ENCODE assay signal across 10 mouse cellular contexts in genomic region chr9:40423427-40423867, GRCm38 (mm10).
DNase-seq lines count a peak whose midpoint lies in the region; ATAC-seq and TF ChIP-seq lines count a peak whose summit lies in the region.
"Had no signal": no experiment of that assay in that cellular context is flagged by ENCODE, and none has a peak within 500 bp of the region (broad histone marks: within the 10 kb centered on the region; RNA-seq: fewer than 3 reads in every experiment).

No protein-coding gene starts in this region.

- no peak for TF ChIP-seq POLR2A in lung, adult 2 months (IDR thresholded peaks at IDR 0.05; ENCODE audit: borderline replicate concordance, extremely low read depth, low read depth, low read length)

- H3K36me3 ChIP-seq in hindbrain, embryonic 14.5 days (replicated peaks; ENCODE audit: control insufficient read depth, insufficient read depth): no peaks in the 10 kb centered on the region

- ATAC-seq in hematopoietic stem cell, adult 5-6 weeks (replicated peaks in 1 of 2; ENCODE audit: insufficient read depth in 1 of 2, low FRiP score in 2 of 2, low TSS enrichment in 1 of 2, low read depth in 1 of 2, poor library complexity in 2 of 2, severe bottlenecking in 2 of 2): peak; percentile 66 to 75
- no peak for ATAC-seq in hindbrain, embryonic 14.5 days (ENCODE audit: low FRiP score)
- ATAC-seq: hindbrain, postnatal 0 days had no signal

- H3K27ac ChIP-seq in hindbrain, embryonic 14.5 days: no peak overlapping the region
- H3K27ac ChIP-seq: hindbrain, postnatal 0 days had no signal

- H3K4me1 ChIP-seq in lung, adult 2 months (ENCODE audit: control insufficient read depth, insufficient read depth, low read length): peaks cover 7% of the 10 kb centered on the region; the same call in 1 of the 2 replicates
- no peaks in the 10 kb centered on the region for H3K4me1 ChIP-seq in hindbrain, embryonic 14.5 days (replicated peaks; ENCODE audit: control insufficient read depth, insufficient read depth, low read length)

- H3K9me3 ChIP-seq in hindbrain, embryonic 14.5 days (ENCODE audit: control insufficient read depth, low read length): no peaks in the 10 kb centered on the region

- H3K27me3 ChIP-seq in hindbrain, embryonic 14.5 days (ENCODE audit: control insufficient read depth, insufficient read depth, low read length): no peaks in the 10 kb centered on the region

- peak; percentile 23 for DNase-seq in lung, postnatal 36 days
- no peak for DNase-seq in lung, adult 2 months
- DNase-seq in spleen, adult 18-20 months: peak; percentile 24 to 28
- DNase-seq in gastrocnemius, postnatal 10 days: no peak
- DNase-seq in Muller cell, postnatal 12 days (ENCODE audit: inconsistent ontology term): no peak
- DNase-seq in hindbrain, embryonic 14.5 days (ENCODE audit: low spot score): no peak
- DNase-seq: adrenal gland, adult 2 months; embryo, embryonic 11 days had no signal

- H3K4me2 ChIP-seq in hindbrain, embryonic 14.5 days (replicated peaks): no peak overlapping the region

- 53% methylated on average over 6 of the region's 6 CpGs for WGBS in lung, adult 2 months
- 86% methylated on average over 6 of the region's 6 CpGs for WGBS in hindbrain, embryonic 14.5 days

- H3K9ac ChIP-seq in hindbrain, embryonic 14.5 days: no peak overlapping the region

- no peak overlapping the region for H3K4me3 ChIP-seq in lung, adult 2 months (replicated peaks; ENCODE audit: extremely low read depth, low read depth, low read length)
- no peak overlapping the region for H3K4me3 ChIP-seq in hindbrain, embryonic 14.5 days (replicated peaks; ENCODE audit: low read length)

- TF ChIP-seq CTCF in lung, adult 2 months (IDR thresholded peaks at IDR 0.05; ENCODE audit: insufficient read depth, low read length): no peak

Comparison
In these comparisons a context has a peak if more than half of its experiments do, and no peak if none do; other contexts are left out.
1. DNase-seq: peak in lung, postnatal 36 days (single experiment) and spleen, adult 18-20 months (2 of 2); none in lung, adult 2 months (single experiment), gastrocnemius, postnatal 10 days (single experiment), Muller cell, postnatal 12 days (single experiment) and hindbrain, embryonic 14.5 days (single experiment).